Mouse (Mus musculus): Measurements from ENCODE around the gene Prickle4. TPM values are rescaled to one million over a fixed set of nuclear protein-coding genes. Genes with fewer than 3 reads are reported as not detected.
"Not testable (repeated sequence)": the region's sequence is repeated elsewhere in the genome, so short reads cannot be mapped to it uniquely, and the experiment has no call there.

Prickle4 gene
- polyA plus RNA-seq, 1 experiment from 2014 or later, result 0.76 TPM

GRCm38 (mm10) chr17:47664474-47664873 lies 30.1 kb downstream of the Prickle4 start:
- no peak overlapping the region for H3K4me3 ChIP-seq (ENCODE audit: inconsistent target)
- H3K36me3 ChIP-seq (ENCODE audit: inconsistent target), result no peaks in the 10 kb centered on the region
- H3K27ac ChIP-seq, result no peak overlapping the region
- 83% methylated on average over 7 of the region's 7 CpGs for WGBS (ENCODE audit: missing documents)
- H3K79me2 ChIP-seq (ENCODE audit: inconsistent target), result no peaks in the 10 kb centered on the region

- H3K4me3 ChIP-seq (ENCODE audit: inconsistent target), result no peak overlapping the region
- H3K79me2 ChIP-seq (ENCODE audit: inconsistent target), result no peaks in the 10 kb centered on the region
- H3K36me3 ChIP-seq (ENCODE audit: inconsistent target), result no peaks in the 10 kb centered on the region
- 90% methylated on average over 9 of the region's 9 CpGs for WGBS (ENCODE audit: missing documents)
- H3K27ac ChIP-seq, result no peak overlapping the region
These were observed 31.4 kb downstream of the Prickle4 start for GRCm38 (mm10) chr17:47663009-47663713.

- H3K36me3 ChIP-seq (ENCODE audit: inconsistent target), result no peaks in the 10 kb centered on the region
- WGBS (ENCODE audit: missing documents), result 22% methylated on average over 3 of the region's 3 CpGs
- no peaks in the 10 kb centered on the region for H3K79me2 ChIP-seq (ENCODE audit: inconsistent target)
- H3K4me3 ChIP-seq (ENCODE audit: inconsistent target), result no peak overlapping the region
- H3K27ac ChIP-seq, result peak overlapping the region; percentile 67
These were observed 35.7 kb downstream of the Prickle4 start for GRCm38 (mm10) chr17:47658741-47659243.

- WGBS (ENCODE audit: missing documents), result 94% methylated on average over 4 of the region's 4 CpGs
- Histone ChIP-seq H3K79me2 (ENCODE audit: inconsistent target) (no peaks in the 10 kb centered on the region), H3K36me3 (ENCODE audit: inconsistent target) (no peaks in the 10 kb centered on the region), H3K4me3 (ENCODE audit: inconsistent target) (no peak overlapping the region), H3K27ac (peak overlapping the region; percentile 67)
These were observed 36.6 kb downstream of the Prickle4 start for GRCm38 (mm10) chr17:47657901-47658300.

- H3K79me2 ChIP-seq (ENCODE audit: inconsistent target), result no peaks in the 10 kb centered on the region
- H3K27ac ChIP-seq, result no peak overlapping the region
- no peaks in the 10 kb centered on the region for H3K36me3 ChIP-seq (ENCODE audit: inconsistent target)
- H3K4me3 ChIP-seq (ENCODE audit: inconsistent target), result no peak overlapping the region
- WGBS (ENCODE audit: missing documents), result 96% methylated on average over 5 of the region's 5 CpGs
These were observed 38.8 kb downstream of the Prickle4 start for GRCm38 (mm10) chr17:47655697-47656096.

GRCm38 (mm10) chr17:47654346-47654745 lies 40.2 kb downstream of the Prickle4 start:
- H3K79me2 ChIP-seq (ENCODE audit: inconsistent target); H3K27ac ChIP-seq; H3K36me3 ChIP-seq (ENCODE audit: inconsistent target); H3K4me3 ChIP-seq (ENCODE audit: inconsistent target): not testable (repeated sequence)
- 94% methylated on average over 8 of the region's 8 CpGs for WGBS (ENCODE audit: missing documents)

- no peak overlapping the region for H3K27ac ChIP-seq
- no peaks in the 10 kb centered on the region for H3K36me3 ChIP-seq (ENCODE audit: inconsistent target)
- no peak overlapping the region for H3K4me3 ChIP-seq (ENCODE audit: inconsistent target)
- no peaks in the 10 kb centered on the region for H3K79me2 ChIP-seq (ENCODE audit: inconsistent target)
- WGBS (ENCODE audit: missing documents), result 95% methylated on average over 2 of the region's 2 CpGs
These were observed 42.6 kb downstream of the Prickle4 start for GRCm38 (mm10) chr17:47651953-47652352.

- WGBS (ENCODE audit: missing documents), result 85% methylated on average over 4 of the region's 4 CpGs
- Histone ChIP-seq H3K27ac (no peak overlapping the region), H3K79me2 (ENCODE audit: inconsistent target) (no peaks in the 10 kb centered on the region), H3K4me3 (ENCODE audit: inconsistent target) (no peak overlapping the region), H3K36me3 (ENCODE audit: inconsistent target) (no peaks in the 10 kb centered on the region)
These were observed 45.6 kb downstream of the Prickle4 start for GRCm38 (mm10) chr17:47648966-47649365.

GRCm38 (mm10) chr17:47646683-47647082 lies 47.9 kb downstream of the Prickle4 start:
- Histone ChIP-seq H3K79me2 (ENCODE audit: inconsistent target) (no peaks in the 10 kb centered on the region), H3K27ac (no peak overlapping the region), H3K36me3 (ENCODE audit: inconsistent target) (no peaks in the 10 kb centered on the region), H3K4me3 (ENCODE audit: inconsistent target) (no peak overlapping the region)
- no CpG with 5 or more reads among the region's 1 CpGs for WGBS (ENCODE audit: missing documents)

- Histone ChIP-seq H3K79me2 (ENCODE audit: inconsistent target) (no peaks in the 10 kb centered on the region), H3K27ac (no peak overlapping the region), H3K4me3 (ENCODE audit: inconsistent target) (no peak overlapping the region), H3K36me3 (ENCODE audit: inconsistent target) (no peaks in the 10 kb centered on the region)
- 94% methylated on average over 2 of the region's 2 CpGs for WGBS (ENCODE audit: missing documents)
These were observed 51.5 kb downstream of the Prickle4 start for GRCm38 (mm10) chr17:47642992-47643391.

Other genes starting within 250 kb of the Prickle4 start
- gene Taf8, start 192.4 kb downstream of the Prickle4 start, polyA plus RNA-seq (2018), result 8.5 to 16.9 TPM (median 13.1 TPM) in 3 replicates
- 18.7 to 28.7 TPM (median 28.1 TPM) in 3 replicates for gene Ccnd3, start 189.7 kb downstream of the Prickle4 start, polyA plus RNA-seq (2018)
- gene Bysl, start 83.2 kb downstream of the Prickle4 start, polyA plus RNA-seq (2018), result 4.6 to 14.0 TPM (median 5.4 TPM) in 3 replicates
- gene Med20, start 83.2 kb downstream of the Prickle4 start, polyA plus RNA-seq (2018), result 12.7 to 20.9 TPM (median 20.4 TPM) in 3 replicates
- gene Gm20517, start 83.1 kb downstream of the Prickle4 start, polyA plus RNA-seq (2018), result 1.4 to 3.8 TPM (median 1.4 TPM) in 3 replicates
- gene Usp49, start 64.0 kb downstream of the Prickle4 start, polyA plus RNA-seq (2018), result 2.3 to 3.1 TPM (median 2.7 TPM) in 3 replicates
- 192 to 228 TPM (median 203 TPM) in 3 replicates for gene Tomm6, start 6.3 kb downstream of the Prickle4 start, polyA plus RNA-seq (2018)
- 0.65 to 1.3 TPM (median 0.73 TPM) in 3 replicates for gene Frs3, start 5.7 kb downstream of the Prickle4 start, polyA plus RNA-seq (2018)
- 0.23 to 0.79 TPM (median 0.74 TPM) in 3 replicates for gene Gm21981, start 281 bp downstream of the Prickle4 start, polyA plus RNA-seq (2018)
- not detected in 3 replicates for gene Pgc, start 32.1 kb upstream of the Prickle4 start, polyA plus RNA-seq (2018)
- gene Tfeb, start 42.3 kb upstream of the Prickle4 start, polyA plus RNA-seq (2018), result 15.5 to 41.8 TPM (median 22.8 TPM) in 3 replicates
- gene Mdfi, start 140.0 kb upstream of the Prickle4 start, polyA plus RNA-seq (2018), result 0.22 to 0.40 TPM in 2 of 3 replicates, not detected in the other
- gene Foxp4, start 229.9 kb upstream of the Prickle4 start, polyA plus RNA-seq (2018), result 4.3 to 5.2 TPM (median 4.9 TPM) in 3 replicates

Data from macrophage (primary cell).